Mouse (Mus musculus) kidney, embryonic 16.5 days (tissue): ENCODE results near the gene Nfs1. TPM values are rescaled to one million over a fixed set of nuclear protein-coding genes. Genes with fewer than 3 reads are reported as not detected.

Experiments
- ATAC-seq: fragments of 200-750 bp; cut with Nextera tagmentation; 2 replicates; pipeline ENCODE4 v1.8.0; 2017; ENCODE audit warnings: moderate TSS enrichment; ENCODE audit not compliant: low FRiP score, low TSS enrichment
- H3K27ac ChIP-seq: fragments of 300-500 bp; sonication (generic); 2 replicates; pipeline ENCODE4 v1.5.1; 2014; ENCODE audit warnings: low read length
- H3K27me3 ChIP-seq: fragments of 300-500 bp; sonication (generic); 2 replicates; pipeline ENCODE4 v1.6.1; 2014; ENCODE audit warnings: low read length, control low read depth, mixed read lengths; ENCODE audit not compliant: insufficient read depth
- H3K36me3 ChIP-seq: fragments of 300-500 bp; sonication (generic); 2 replicates; pipeline ENCODE4 v1.6.1; 2014; ENCODE audit warnings: low read length, control low read depth, mixed read lengths; ENCODE audit not compliant: insufficient read depth
- H3K4me1 ChIP-seq: fragments of 300-500 bp; sonication (generic); 2 replicates; pipeline ENCODE4 v1.6.1; 2014; ENCODE audit warnings: low read length, control low read depth, mixed read lengths; ENCODE audit not compliant: insufficient read depth
- H3K4me2 ChIP-seq: fragments of 300-500 bp; sonication (generic); replicated peaks from 2 replicates; pipeline ENCODE4 v1.6.1; 2014; ENCODE audit warnings: low read depth, low read length
- H3K4me3 ChIP-seq: fragments of 300-500 bp; sonication (generic); 2 replicates; pipeline ENCODE4 v1.5.1; 2014; ENCODE audit warnings: mild to moderate bottlenecking, low read length
- H3K9ac ChIP-seq: fragments of 300-500 bp; sonication (generic); replicated peaks from 2 replicates; pipeline ENCODE4 v1.6.1; 2014; ENCODE audit warnings: low read length
- H3K9me3 ChIP-seq: fragments of 300-500 bp; sonication (generic); 2 replicates; pipeline ENCODE4 v1.6.1; 2016; ENCODE audit warnings: low read length, control low read depth
- WGBS: fragments of 180-500 bp; shearing (Covaris S2); extraction: QIAGEN DNeasy Blood & Tissue Kit; methylation state at CpG from one replicate; pipeline ENCODE4 v1.1.7; 2014; 5-methylcytosine and 5-hydroxymethylcytosine counted together
- polyA plus RNA-seq: library from polyadenylated mRNA; unstranded; fragments of >200 nt; fragmentation: Nextera tagmentation; extraction: Ambion mirVana; gene quantifications from 2 replicates; pipeline ENCODE4 v1.2.1, GENCODE M21; 2015

The Nfs1 gene
- polyA plus RNA-seq, 1 experiment from 2014 or later = 60.1 TPM

DNA sequence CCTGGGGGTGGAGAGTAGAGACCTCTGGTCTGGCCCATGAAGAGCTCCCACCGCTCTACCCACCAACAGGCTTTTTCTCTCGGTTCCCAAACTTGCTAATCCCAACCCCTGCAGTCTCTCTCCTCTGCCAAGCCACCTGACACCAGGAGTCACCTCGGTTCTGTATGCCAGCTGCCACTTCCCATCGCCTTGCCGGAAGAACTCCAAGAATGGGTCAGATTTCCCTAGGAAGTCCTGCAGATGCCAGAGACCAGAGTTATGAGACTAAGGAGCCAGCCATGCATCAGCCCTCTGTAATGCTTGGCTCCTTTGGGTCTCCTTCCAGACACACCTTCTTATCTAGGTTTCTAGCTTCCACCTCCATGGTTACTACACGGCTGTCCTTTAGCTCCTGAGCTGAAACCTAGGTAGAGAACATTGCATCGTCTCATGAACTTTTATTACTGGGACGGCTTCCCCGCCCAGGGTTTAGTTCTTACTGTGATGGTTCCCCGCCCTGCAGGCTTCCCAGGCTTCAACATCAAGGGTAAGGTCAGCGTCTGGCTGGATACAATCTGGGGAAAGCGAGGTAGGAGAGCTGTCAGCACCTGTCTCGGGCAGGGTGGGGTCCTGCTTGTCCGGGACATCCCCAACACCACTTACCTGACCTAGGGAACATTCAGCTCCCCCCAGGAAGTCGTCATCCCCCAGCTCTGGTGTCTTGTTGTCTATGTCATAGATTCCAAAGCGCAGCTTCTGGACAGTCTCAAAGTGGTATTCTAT, 65.4 kb downstream of the Nfs1 start:
- WGBS = 86% methylated on average over 16 of the region's 16 CpGs
- Histone ChIP-seq H3K27ac (no peak overlapping the region), H3K36me3 (peaks cover 52% of the 10 kb centered on the region), H3K9me3 (no peaks in the 10 kb centered on the region), H3K9ac (no peak overlapping the region), H3K4me3 (no peak overlapping the region), H3K4me2 (no peak overlapping the region), H3K4me1 (no peaks in the 10 kb centered on the region), H3K27me3 (no peaks in the 10 kb centered on the region)
- ATAC-seq = no peak

DNA sequence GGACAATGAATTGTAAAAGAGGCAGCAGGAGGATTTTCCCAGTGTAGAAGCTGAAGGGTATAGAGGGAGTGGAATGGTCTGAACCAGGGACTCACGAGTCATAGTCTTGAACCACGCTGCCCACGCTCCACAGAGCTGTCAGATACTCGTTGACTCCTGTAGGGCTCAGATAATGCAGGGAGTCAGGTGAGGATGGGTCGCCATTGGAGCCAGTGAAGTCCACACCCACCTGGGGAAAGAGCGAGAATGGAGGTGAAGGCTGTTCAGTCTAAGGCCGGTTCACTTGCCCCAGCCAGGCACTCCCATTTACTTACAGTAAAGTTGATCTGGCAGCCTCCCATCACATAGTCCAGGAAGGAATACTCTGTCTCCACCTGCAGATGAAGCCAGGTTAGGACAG, 66.5 kb downstream of the Nfs1 start:
- Histone ChIP-seq H3K27me3 (no peaks in the 10 kb centered on the region), H3K4me1 (no peaks in the 10 kb centered on the region), H3K36me3 (peaks cover 63% of the 10 kb centered on the region), H3K4me3 (no peak overlapping the region), H3K9ac (no peak overlapping the region), H3K9me3 (no peaks in the 10 kb centered on the region), H3K4me2 (no peak overlapping the region), H3K27ac (no peak overlapping the region)
- WGBS = 90% methylated on average over 7 of the region's 7 CpGs
- ATAC-seq = no peak

DNA sequence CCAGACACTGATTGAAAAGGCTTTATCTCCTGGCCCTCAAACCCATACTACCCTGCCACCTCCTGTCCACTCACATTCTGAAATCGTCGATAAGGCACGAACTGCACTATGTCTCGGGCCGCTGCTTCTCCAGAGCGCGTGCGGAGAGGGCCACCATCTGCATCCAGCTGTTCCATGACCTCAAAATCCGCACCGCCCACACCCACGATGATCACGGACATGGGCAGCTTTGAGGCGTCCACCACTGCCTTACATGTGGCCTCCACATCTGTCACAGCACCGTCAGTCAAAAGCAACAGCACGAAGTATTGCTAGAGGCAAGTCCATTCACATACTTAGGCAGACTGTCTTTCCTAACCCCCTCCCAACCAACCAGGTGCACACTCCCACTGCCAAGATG, 70.3 kb downstream of the Nfs1 start:
- Histone ChIP-seq H3K4me2 (no peak overlapping the region), H3K27ac (no peak overlapping the region), H3K4me3 (no peak overlapping the region), H3K9ac (no peak overlapping the region), H3K9me3 (no peaks in the 10 kb centered on the region), H3K4me1 (no peaks in the 10 kb centered on the region), H3K27me3 (no peaks in the 10 kb centered on the region), H3K36me3 (peaks cover 93% of the 10 kb centered on the region)
- ATAC-seq = no peak
- 88% methylated on average over 15 of the region's 15 CpGs for WGBS

Other genes with a start within 250 kb of the Nfs1 start
- gene Uqcc1, start 213.9 kb downstream of the Nfs1 start, polyA plus RNA-seq = 84.1 and 94.3 TPM in 2 replicates
- not detected in 2 replicates for gene Gm15557, start 203.5 kb downstream of the Nfs1 start, polyA plus RNA-seq
- gene Gdf5, start 198.8 kb downstream of the Nfs1 start, polyA plus RNA-seq = 0.64 and 1.3 TPM in 2 replicates
- gene Cep250, start 187.7 kb downstream of the Nfs1 start, polyA plus RNA-seq = 18.1 and 19.8 TPM in 2 replicates
- gene 6430550D23Rik, start 136.2 kb downstream of the Nfs1 start, polyA plus RNA-seq = 1.4 and 2.2 TPM in 2 replicates
- gene Ergic3, start 136.1 kb downstream of the Nfs1 start, polyA plus RNA-seq = 288 and 302 TPM in 2 replicates
- gene Fer1l4, start 91.2 kb downstream of the Nfs1 start, polyA plus RNA-seq = 0.15 and 0.37 TPM in 2 replicates
- gene Spag4, start 79.0 kb downstream of the Nfs1 start, polyA plus RNA-seq = 2.8 and 3.3 TPM in 2 replicates
- gene Cpne1, start 32.2 kb downstream of the Nfs1 start, polyA plus RNA-seq = 70.6 and 75.8 TPM in 2 replicates
- 27.7 and 29.3 TPM in 2 replicates for gene Rbm12, start 32.2 kb downstream of the Nfs1 start, polyA plus RNA-seq
- 22.0 and 26.5 TPM in 2 replicates for gene Gm28036, start 17.1 kb downstream of the Nfs1 start, polyA plus RNA-seq
- 361 and 371 TPM in 2 replicates for gene Romo1, start 147 bp downstream of the Nfs1 start, polyA plus RNA-seq
- 569 and 661 TPM in 2 replicates for gene Rbm39, start 36.1 kb upstream of the Nfs1 start, polyA plus RNA-seq
- 68.2 and 82.5 TPM in 2 replicates for gene Phf20, start 52.3 kb upstream of the Nfs1 start, polyA plus RNA-seq
- 5.5 and 8.1 TPM in 2 replicates for gene Cnbd2, start 168.1 kb upstream of the Nfs1 start, polyA plus RNA-seq
- gene Scand1, start 168.5 kb upstream of the Nfs1 start, polyA plus RNA-seq = 48.8 and 58.0 TPM in 2 replicates